Mouse (Mus musculus) liver, adult 2 months (tissue): ENCODE data around the gene Abhd15.

ENCODE experiments used
- CTCF ChIP-seq: fragments of 200-500 bp; IDR thresholded peaks from 2 replicates; pipeline ENCODE4 v1.5.1; 2011; ENCODE audit warnings: low read depth, low read length, control low read depth
- POLR2A ChIP-seq: fragments of 200-500 bp; IDR thresholded peaks from 2 replicates; pipeline ENCODE4 v1.6.1; 2011; ENCODE audit warnings: low read length, control low read depth; ENCODE audit not compliant: insufficient read depth; ENCODE audit errors: extremely low read depth

GRCm38 (mm10) chr11:77468397-77468796 is 46.5 kb upstream of the Abhd15 start:
- TF ChIP-seq POLR2A (no peak), CTCF (no peak)
